Mouse (Mus musculus) hindbrain, embryonic 11.5 days (tissue): ENCODE results near the gene Cib4. TPM values are rescaled to one million over a fixed set of nuclear protein-coding genes. Genes with fewer than 3 reads are reported as not detected.

Experiments
- ATAC-seq: fragments of 200-750 bp; cut with Nextera tagmentation; 2 replicates; pipeline ENCODE4 v1.8.0; 2017; ENCODE audit warnings: mild to moderate bottlenecking, moderate TSS enrichment, moderate library complexity; ENCODE audit not compliant: low FRiP score
- DNase-seq: peaks from one replicate; pipeline ENCODE4 v3.0.0-alpha.2; 2015; ENCODE audit warnings: low spot score
- H3K27ac ChIP-seq: fragments of 300-500 bp; sonication (generic); 2 replicates; pipeline ENCODE4 v1.5.1; 2014; ENCODE audit warnings: mild to moderate bottlenecking, low read depth, low read length
- H3K27me3 ChIP-seq: fragments of 300-500 bp; sonication (generic); 2 replicates; pipeline ENCODE4 v1.6.1; 2014; ENCODE audit warnings: mild to moderate bottlenecking, low read length, moderate library complexity, mixed read lengths; ENCODE audit not compliant: control insufficient read depth, insufficient read depth
- H3K36me3 ChIP-seq: fragments of 300-500 bp; sonication (generic); 2 replicates; pipeline ENCODE4 v1.6.1; 2014; ENCODE audit warnings: mild to moderate bottlenecking, low read length, moderate library complexity, mixed read lengths; ENCODE audit not compliant: control insufficient read depth, insufficient read depth
- H3K4me1 ChIP-seq: fragments of 300-500 bp; sonication (generic); replicated peaks from 2 replicates; pipeline ENCODE4 v1.6.1; 2014; ENCODE audit warnings: low read length, mixed read lengths; ENCODE audit not compliant: control insufficient read depth, insufficient read depth
- H3K4me2 ChIP-seq: fragments of 300-500 bp; sonication (generic); replicated peaks from 2 replicates; pipeline ENCODE4 v1.6.1; 2014; ENCODE audit warnings: mild to moderate bottlenecking, low read depth, low read length
- H3K4me3 ChIP-seq: fragments of 300-500 bp; sonication (generic); 2 replicates; pipeline ENCODE4 v1.5.1; 2014; ENCODE audit warnings: low read depth, low read length
- H3K9ac ChIP-seq: fragments of 300-500 bp; sonication (generic); 2 replicates; pipeline ENCODE4 v1.6.1; 2014; ENCODE audit warnings: low read depth, low read length
- H3K9me3 ChIP-seq: fragments of 300-500 bp; sonication (generic); 2 replicates; pipeline ENCODE4 v1.6.1; 2016; ENCODE audit warnings: low read length; ENCODE audit not compliant: control insufficient read depth
- WGBS: fragments of 180-500 bp; shearing (Covaris S2); extraction: QIAGEN DNeasy Blood & Tissue Kit; methylation state at CpG from one replicate; pipeline ENCODE4 v1.1.7; 2014; 5-methylcytosine and 5-hydroxymethylcytosine counted together
- polyA plus RNA-seq: library from polyadenylated mRNA; unstranded; fragments of >200 nt; fragmentation: Nextera tagmentation; extraction: Ambion mirVana; gene quantifications from 2 replicates; pipeline ENCODE4 v1.2.1, GENCODE M21; 2014

The Cib4 gene
- polyA plus RNA-seq, 1 experiment from 2014 or later = not detected

GRCm38 (mm10) chr5:30465861-30466260, 79.8 kb downstream of the Cib4 start, which contains the start of gene 1700001C02Rik:
TSS of gene 1700001C02Rik (plus strand) at chr5:30466047.
- Histone ChIP-seq H3K27me3 (no peaks in the 10 kb centered on the region), H3K9ac (peak within 1 kb of the TSS; percentile 37; the same call in 1 of the 2 replicates), H3K4me2 (peak within 1 kb of the TSS; percentile 49), H3K4me1 (0 out of 2 replicates have a peak, but pooled peaks cover 5% of the 10 kb centered on the region), H3K4me3 (peak within 1 kb of the TSS; percentile 23), H3K9me3 (no peaks in the 10 kb centered on the region), H3K27ac (no peak within 1 kb of the TSS), H3K36me3 (no peaks in the 10 kb centered on the region)
- ATAC-seq = 0 out of 2 replicates have a peak, but pooled peaks have one; percentile 35
- peak; percentile 47 for DNase-seq
- 17% methylated on average over 21 of the region's 21 CpGs for WGBS

GRCm38 (mm10) chr5:30461821-30462220, 83.8 kb downstream of the Cib4 start, which contains the start of gene Otof:
TSS of gene Otof (minus strand) at chr5:30461932.
- H3K9ac ChIP-seq = no peak within 1 kb of the TSS
- ATAC-seq (peak; percentile 30; the same call in 1 of the 2 replicates), DNase-seq (peak; percentile 54)
- no peaks in the 10 kb centered on the region for H3K27me3 ChIP-seq
- 0 out of 2 replicates have a peak, but pooled peaks cover 5% of the 10 kb centered on the region for H3K4me1 ChIP-seq
- H3K27ac ChIP-seq = no peak within 1 kb of the TSS
- 41% methylated on average over 12 of the region's 12 CpGs for WGBS
- no peaks in the 10 kb centered on the region for H3K9me3 ChIP-seq
- no peak within 1 kb of the TSS for H3K4me2 ChIP-seq
- no peaks in the 10 kb centered on the region for H3K36me3 ChIP-seq
- H3K4me3 ChIP-seq = no peak within 1 kb of the TSS

GRCm38 (mm10) chr5:30460155-30460554, 85.5 kb downstream of the Cib4 start:
- Histone ChIP-seq H3K4me2 (no peak overlapping the region), H3K4me1 (no peaks in the 10 kb centered on the region), H3K27ac (no peak overlapping the region), H3K9ac (no peak overlapping the region), H3K27me3 (no peaks in the 10 kb centered on the region), H3K9me3 (no peaks in the 10 kb centered on the region), H3K36me3 (no peaks in the 10 kb centered on the region), H3K4me3 (no peak overlapping the region)
- DNase-seq (peak; percentile 37), ATAC-seq (no peak)
- 57% methylated on average over 4 of the region's 4 CpGs for WGBS

- H3K27ac ChIP-seq = no peak overlapping the region
- no peaks in the 10 kb centered on the region for H3K36me3 ChIP-seq
- no peak for ATAC-seq
- no peaks in the 10 kb centered on the region for H3K9me3 ChIP-seq
- H3K9ac ChIP-seq = no peak overlapping the region
- no peaks in the 10 kb centered on the region for H3K4me1 ChIP-seq
- H3K27me3 ChIP-seq = no peaks in the 10 kb centered on the region
- DNase-seq = peak; percentile 39
- WGBS = 61% methylated on average over 6 of the region's 6 CpGs
- H3K4me3 ChIP-seq = no peak overlapping the region
- H3K4me2 ChIP-seq = no peak overlapping the region
Measured at GRCm38 (mm10) chr5:30456056-30456455, 89.6 kb downstream of the Cib4 start.

- no peaks in the 10 kb centered on the region for H3K27me3 ChIP-seq
- H3K27ac ChIP-seq = no peak overlapping the region
- DNase-seq (no peak), ATAC-seq (no peak)
- no peaks in the 10 kb centered on the region for H3K9me3 ChIP-seq
- H3K4me1 ChIP-seq = no peaks in the 10 kb centered on the region
- WGBS = 86% methylated on average over 13 of the region's 13 CpGs
- H3K4me3 ChIP-seq = no peak overlapping the region
- no peak overlapping the region for H3K4me2 ChIP-seq
- H3K36me3 ChIP-seq = no peaks in the 10 kb centered on the region
- no peak overlapping the region for H3K9ac ChIP-seq
Measured at GRCm38 (mm10) chr5:30444327-30444895, 101.2 kb downstream of the Cib4 start.

GRCm38 (mm10) chr5:30442196-30442595, 103.4 kb downstream of the Cib4 start:
- DNase-seq = no peak

GRCm38 (mm10) chr5:30440308-30440906, 105.2 kb downstream of the Cib4 start:
- DNase-seq (no peak), ATAC-seq (no peak)
- WGBS = 92% methylated on average over 8 of the region's 8 CpGs
- Histone ChIP-seq H3K27ac (no peak overlapping the region), H3K36me3 (no peaks in the 10 kb centered on the region), H3K9ac (no peak overlapping the region), H3K4me1 (no peaks in the 10 kb centered on the region), H3K4me2 (no peak overlapping the region), H3K4me3 (no peak overlapping the region), H3K9me3 (no peaks in the 10 kb centered on the region), H3K27me3 (no peaks in the 10 kb centered on the region)

More at GRCm38 (mm10) chr5:30442196-30442595, 103.4 kb downstream of the Cib4 start:
- H3K36me3 ChIP-seq = no peaks in the 10 kb centered on the region
- no peak for ATAC-seq
- H3K4me3 ChIP-seq = no peak overlapping the region
- no peak overlapping the region for H3K27ac ChIP-seq
- H3K4me1 ChIP-seq = no peaks in the 10 kb centered on the region
- H3K27me3 ChIP-seq = no peaks in the 10 kb centered on the region
- H3K9me3 ChIP-seq = no peaks in the 10 kb centered on the region
- no peak overlapping the region for H3K9ac ChIP-seq
- no peak overlapping the region for H3K4me2 ChIP-seq
- WGBS = 63% methylated on average over 5 of the region's 5 CpGs

- DNase-seq (no peak), ATAC-seq (no peak)
- no peaks in the 10 kb centered on the region for H3K4me1 ChIP-seq
- H3K4me3 ChIP-seq = no peak overlapping the region
- no peak overlapping the region for H3K9ac ChIP-seq
- no peak overlapping the region for H3K27ac ChIP-seq
- WGBS = 50% methylated on average over 2 of the region's 2 CpGs
- H3K4me2 ChIP-seq = no peak overlapping the region
- no peaks in the 10 kb centered on the region for H3K36me3 ChIP-seq
- no peaks in the 10 kb centered on the region for H3K27me3 ChIP-seq
- no peaks in the 10 kb centered on the region for H3K9me3 ChIP-seq
Measured at GRCm38 (mm10) chr5:30438931-30439330, 106.7 kb downstream of the Cib4 start.
